Mouse (Mus musculus) embryonic facial prominence, embryonic 14.5 days (tissue): ENCODE results near the gene 1700122O11Rik. TPM values are rescaled to one million over a fixed set of nuclear protein-coding genes. Genes with fewer than 3 reads are reported as not detected.

Source experiments
- ATAC-seq: fragments of 200-750 bp; cut with Nextera tagmentation; 2 replicates; pipeline ENCODE4 v1.8.0; 2017; ENCODE audit warnings: low read depth, moderate number of reproducible peaks, moderate TSS enrichment
- DNase-seq: peaks from one replicate; pipeline ENCODE4 v3.0.0-alpha.2; 2015; ENCODE audit warnings: low spot score
- H3K27ac ChIP-seq: fragments of 300-500 bp; sonication (generic); replicated peaks from 2 replicates; pipeline ENCODE4 v1.5.1; 2014; ENCODE audit warnings: low read depth, mild to moderate bottlenecking, low read length, moderate library complexity
- H3K27me3 ChIP-seq: fragments of 300-500 bp; sonication (generic); replicated peaks from 2 replicates; pipeline ENCODE4 v1.6.1; 2014; ENCODE audit warnings: low read length; ENCODE audit not compliant: control insufficient read depth, insufficient read depth
- H3K36me3 ChIP-seq: fragments of 300-500 bp; sonication (generic); 2 replicates; pipeline ENCODE4 v1.6.1; 2014; ENCODE audit warnings: low read length, mixed read lengths; ENCODE audit not compliant: control insufficient read depth, insufficient read depth
- H3K4me1 ChIP-seq: fragments of 300-500 bp; sonication (generic); 2 replicates; pipeline ENCODE4 v1.6.1; 2014; ENCODE audit warnings: antibody characterized with exemption, low read length; ENCODE audit not compliant: control insufficient read depth, insufficient read depth
- H3K4me2 ChIP-seq: fragments of 300-500 bp; sonication (generic); 2 replicates; pipeline ENCODE4 v1.6.1; 2014; ENCODE audit warnings: low read depth, mild to moderate bottlenecking, low read length, moderate library complexity, mixed read lengths
- H3K4me3 ChIP-seq: fragments of 300-500 bp; sonication (generic); 2 replicates; pipeline ENCODE4 v1.5.1; 2014; ENCODE audit warnings: low read depth, mild to moderate bottlenecking, low read length
- H3K9ac ChIP-seq: fragments of 300-500 bp; sonication (generic); 2 replicates; pipeline ENCODE4 v1.6.1; 2014; ENCODE audit warnings: low read depth, mild to moderate bottlenecking, low read length, moderate library complexity, mixed read lengths
- H3K9me3 ChIP-seq: fragments of 300-500 bp; sonication (generic); 2 replicates; pipeline ENCODE4 v1.6.1; 2016; ENCODE audit warnings: low read length; ENCODE audit not compliant: control insufficient read depth
- WGBS: fragments of 180-500 bp; shearing (Covaris S2); extraction: QIAGEN DNeasy Blood & Tissue Kit; methylation state at CpG from one replicate; pipeline ENCODE4 v1.1.7; 2014; 5-methylcytosine and 5-hydroxymethylcytosine counted together
- polyA plus RNA-seq: library from polyadenylated mRNA; unstranded; fragments of >200 nt; fragmentation: Nextera tagmentation; extraction: Ambion mirVana; gene quantifications from 2 replicates; pipeline ENCODE4 v1.2.1, GENCODE M21; 2014

The 1700122O11Rik gene
- polyA plus RNA-seq, 1 experiment from 2014 or later: not detected

GRCm38 (mm10) chr17:48001157-48001556 lies 36.9 kb downstream of the 1700122O11Rik start:
- ATAC-seq (no peak), DNase-seq (peak; percentile 51)
- 13% methylated on average over 7 of the region's 7 CpGs for WGBS
- Histone ChIP-seq H3K9me3 (no peaks in the 10 kb centered on the region), H3K9ac (peak overlapping the region; percentile 43), H3K27me3 (no peaks in the 10 kb centered on the region), H3K36me3 (no peaks in the 10 kb centered on the region), H3K4me1 (peaks cover 27% of the 10 kb centered on the region), H3K27ac (peak overlapping the region; percentile 88), H3K4me3 (peak overlapping the region; percentile 38), H3K4me2 (peak overlapping the region; percentile 64)

- WGBS: 67% methylated on average over 3 of the region's 3 CpGs
- no peak overlapping the region for H3K27ac ChIP-seq
Observed at GRCm38 (mm10) chr17:47999812-48000211, 38.3 kb downstream of the 1700122O11Rik start.

GRCm38 (mm10) chr17:47999403-47999802 lies 38.7 kb downstream of the 1700122O11Rik start:
- WGBS: 37% methylated on average over 6 of the region's 6 CpGs
- no peaks in the 10 kb centered on the region for H3K36me3 ChIP-seq
- no peak for DNase-seq
- H3K9ac ChIP-seq: no peak overlapping the region
- no peak overlapping the region for H3K4me2 ChIP-seq
- no peak for ATAC-seq
- H3K9me3 ChIP-seq: no peaks in the 10 kb centered on the region
- no peaks in the 10 kb centered on the region for H3K27me3 ChIP-seq
- H3K4me3 ChIP-seq: no peak overlapping the region
- no peak overlapping the region for H3K27ac ChIP-seq
- peaks cover 19% of the 10 kb centered on the region for H3K4me1 ChIP-seq

More at GRCm38 (mm10) chr17:47999812-48000211, 38.3 kb downstream of the 1700122O11Rik start:
- no peak for DNase-seq
- ATAC-seq: no peak
- no peak overlapping the region for H3K4me2 ChIP-seq
- peaks cover 22% of the 10 kb centered on the region for H3K4me1 ChIP-seq
- H3K4me3 ChIP-seq: no peak overlapping the region
- no peaks in the 10 kb centered on the region for H3K27me3 ChIP-seq
- H3K9ac ChIP-seq: no peak overlapping the region
- H3K36me3 ChIP-seq: no peaks in the 10 kb centered on the region
- H3K9me3 ChIP-seq: no peaks in the 10 kb centered on the region

- ATAC-seq: no peak
- Histone ChIP-seq H3K4me3 (no peak overlapping the region), H3K9ac (no peak overlapping the region), H3K27me3 (no peaks in the 10 kb centered on the region), H3K4me2 (no peak overlapping the region), H3K27ac (no peak overlapping the region), H3K36me3 (no peaks in the 10 kb centered on the region), H3K4me1 (peaks cover 19% of the 10 kb centered on the region), H3K9me3 (no peaks in the 10 kb centered on the region)
- WGBS: 13% methylated on average over 3 of the region's 3 CpGs
- DNase-seq: no peak
Observed at GRCm38 (mm10) chr17:47997806-47998205, 40.3 kb downstream of the 1700122O11Rik start.

GRCm38 (mm10) chr17:47990392-47991123 lies 47.5 kb downstream of the 1700122O11Rik start:
- DNase-seq: no peak
- H3K4me3 ChIP-seq: no peak overlapping the region
- peak overlapping the region; percentile 70; the same call in 1 of the 2 replicates for H3K27ac ChIP-seq
- H3K27me3 ChIP-seq: no peaks in the 10 kb centered on the region
- H3K4me1 ChIP-seq: peaks cover 25% of the 10 kb centered on the region
- H3K9ac ChIP-seq: no peak overlapping the region
- no peaks in the 10 kb centered on the region for H3K9me3 ChIP-seq
- 52% methylated on average over 10 of the region's 10 CpGs for WGBS
- 0 out of 2 replicates have a peak, but pooled peaks have one; percentile 1 for ATAC-seq
- H3K4me2 ChIP-seq: no peak overlapping the region
- H3K36me3 ChIP-seq: no peaks in the 10 kb centered on the region

- H3K27me3 ChIP-seq: no peaks in the 10 kb centered on the region
- peak overlapping the region; percentile 19; the same call in 1 of the 2 replicates for H3K9ac ChIP-seq
- H3K4me1 ChIP-seq: peaks cover 25% of the 10 kb centered on the region
- WGBS: 15% methylated on average over 6 of the region's 8 CpGs
- ATAC-seq (peak; percentile 64), DNase-seq (peak; percentile 69)
- H3K9me3 ChIP-seq: no peaks in the 10 kb centered on the region
- H3K4me2 ChIP-seq: no peak overlapping the region
- no peak overlapping the region for H3K4me3 ChIP-seq
- H3K36me3 ChIP-seq: no peaks in the 10 kb centered on the region
- H3K27ac ChIP-seq: peak overlapping the region; percentile 70
Observed at GRCm38 (mm10) chr17:47989951-47990378, 48.1 kb downstream of the 1700122O11Rik start.

- Histone ChIP-seq H3K9me3 (no peaks in the 10 kb centered on the region), H3K4me3 (no peak overlapping the region), H3K36me3 (no peaks in the 10 kb centered on the region), H3K4me1 (peaks cover 25% of the 10 kb centered on the region), H3K27me3 (no peaks in the 10 kb centered on the region), H3K4me2 (peak overlapping the region; percentile 17; the same call in 1 of the 2 replicates), H3K27ac (peak overlapping the region; percentile 70), H3K9ac (no peak overlapping the region)
- ATAC-seq (peak; percentile 84), DNase-seq (peak; percentile 86)
- 11% methylated on average over 8 of the region's 8 CpGs for WGBS
Observed at GRCm38 (mm10) chr17:47988811-47989210, 49.3 kb downstream of the 1700122O11Rik start.

GRCm38 (mm10) chr17:47988074-47988473 lies 50.0 kb downstream of the 1700122O11Rik start:
- DNase-seq (no peak), ATAC-seq (no peak)
- peaks cover 25% of the 10 kb centered on the region for H3K4me1 ChIP-seq
- no peak overlapping the region for H3K4me2 ChIP-seq
- H3K27ac ChIP-seq: peak overlapping the region; percentile 6; the same call in 1 of the 2 replicates
- WGBS: 71% methylated on average over 8 of the region's 8 CpGs
- H3K9ac ChIP-seq: no peak overlapping the region
- H3K27me3 ChIP-seq: no peaks in the 10 kb centered on the region
- no peaks in the 10 kb centered on the region for H3K36me3 ChIP-seq
- H3K9me3 ChIP-seq: no peaks in the 10 kb centered on the region
- H3K4me3 ChIP-seq: no peak overlapping the region
